Mouse (Mus musculus) thymus, postnatal 14 days (tissue): ENCODE measurements around the gene Abcb1b.
A peak's percentile ranks its signal among the peaks of the same experiment; 100 is the strongest.
"Not testable (repeated sequence)": the region's sequence is repeated elsewhere in the genome, so short reads cannot be mapped to it uniquely, and the experiment has no call there.

Source experiments
- DNase-seq: peaks from one replicate; pipeline ENCODE4 v3.0.0; 2021

Gene Abcb1b

DNA sequence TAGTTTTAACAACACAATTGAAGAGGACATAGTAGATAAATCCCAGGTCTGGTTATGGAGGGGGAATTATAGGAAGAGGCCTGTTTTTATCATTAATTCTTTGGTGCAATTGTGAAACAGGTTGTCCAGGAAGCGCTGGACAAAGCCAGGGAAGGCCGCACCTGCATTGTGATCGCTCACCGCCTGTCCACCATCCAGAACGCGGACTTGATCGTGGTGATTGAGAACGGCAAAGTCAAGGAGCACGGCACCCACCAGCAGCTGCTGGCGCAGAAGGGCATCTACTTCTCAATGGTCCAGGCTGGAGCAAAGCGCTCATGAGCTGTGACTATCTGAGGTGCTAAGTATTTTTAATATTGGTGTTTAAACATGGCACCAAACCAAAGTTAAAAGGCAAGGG, 67.7 kb downstream of the Abcb1b start:
- not testable (repeated sequence) for DNase-seq

DNA sequence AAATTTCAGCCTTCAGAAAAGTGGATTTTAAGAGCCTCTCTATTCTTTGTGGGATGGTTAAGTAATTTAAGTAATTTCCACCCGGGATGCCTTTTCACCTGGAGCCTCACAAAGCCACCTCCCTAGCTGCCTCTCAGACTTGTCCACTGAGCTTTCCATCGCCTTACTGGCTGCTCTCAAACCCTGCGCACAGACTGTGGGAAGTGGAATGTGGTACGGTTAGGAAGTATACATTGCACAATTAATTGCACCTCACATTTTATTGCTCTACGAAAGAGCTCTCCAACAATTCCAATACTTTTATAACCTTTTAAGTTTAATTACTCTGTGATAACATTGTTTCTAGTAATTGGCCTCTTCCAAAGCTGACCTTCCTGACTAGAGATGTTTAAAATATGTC, 68.4 kb downstream of the Abcb1b start:
- DNase-seq = no peak

DNA sequence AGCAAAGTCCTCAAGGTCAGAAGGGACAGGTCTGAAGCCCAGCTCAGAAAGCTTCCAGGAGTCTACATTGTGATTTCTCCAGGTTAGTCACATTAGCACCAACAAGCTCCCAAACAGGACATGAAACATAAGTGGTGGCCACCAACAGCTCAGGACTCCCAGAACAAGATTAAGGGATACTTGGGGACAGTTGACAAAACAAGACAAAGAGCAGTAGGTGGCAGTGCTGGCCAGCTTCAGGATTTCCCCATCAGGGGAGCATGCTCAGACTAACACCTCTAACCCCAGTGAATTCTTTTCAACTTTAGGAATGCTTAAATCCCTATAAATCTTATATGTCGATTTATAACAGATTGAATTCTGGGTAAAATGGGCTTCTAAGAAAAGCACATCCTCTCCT, 70.1 kb downstream of the Abcb1b start:
- peak; percentile 21 for DNase-seq

DNA sequence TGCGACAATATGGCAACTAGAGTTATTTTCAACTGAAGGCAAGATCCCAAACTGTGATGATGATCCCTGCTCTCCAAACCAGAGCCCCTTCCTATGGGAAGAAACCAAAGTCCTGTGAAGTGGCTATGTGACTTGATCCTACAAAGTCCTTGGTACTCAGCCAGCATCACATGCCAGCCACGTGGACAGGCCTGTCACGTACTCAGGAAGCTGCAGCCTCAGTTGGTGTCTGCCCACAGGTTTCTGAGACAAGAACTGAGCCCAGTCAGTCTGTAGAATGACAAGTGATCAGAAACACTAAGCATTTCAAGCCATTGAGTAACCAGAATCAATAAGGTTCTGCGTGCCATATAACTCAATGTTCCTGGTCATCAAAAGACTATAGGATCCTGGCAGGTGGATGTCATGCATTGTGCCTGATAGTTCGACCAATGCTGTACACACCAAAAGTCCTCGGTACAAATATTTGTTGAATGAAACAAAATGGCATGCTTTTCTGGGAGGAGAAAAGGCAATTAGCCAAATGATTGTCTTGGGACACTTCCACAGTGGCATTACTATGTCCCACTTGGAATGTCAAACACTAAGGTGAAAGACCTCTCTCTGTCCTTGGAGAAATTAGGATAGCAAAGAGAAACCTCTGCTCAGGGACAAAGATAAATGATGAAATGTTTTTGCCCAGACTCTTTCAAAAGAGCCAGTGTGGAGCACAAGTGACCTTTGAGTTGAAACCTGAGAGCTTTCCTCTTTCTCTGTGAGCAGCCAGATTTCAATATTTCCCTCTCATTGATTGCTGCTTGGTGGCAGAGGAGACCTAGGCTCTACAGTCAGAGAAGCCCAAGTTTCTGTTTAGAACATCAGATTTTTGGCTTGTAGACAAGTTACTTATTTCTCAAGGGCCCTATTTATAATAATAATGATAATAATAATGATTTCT, 75.3 kb downstream of the Abcb1b start:
- no peak for DNase-seq

DNA sequence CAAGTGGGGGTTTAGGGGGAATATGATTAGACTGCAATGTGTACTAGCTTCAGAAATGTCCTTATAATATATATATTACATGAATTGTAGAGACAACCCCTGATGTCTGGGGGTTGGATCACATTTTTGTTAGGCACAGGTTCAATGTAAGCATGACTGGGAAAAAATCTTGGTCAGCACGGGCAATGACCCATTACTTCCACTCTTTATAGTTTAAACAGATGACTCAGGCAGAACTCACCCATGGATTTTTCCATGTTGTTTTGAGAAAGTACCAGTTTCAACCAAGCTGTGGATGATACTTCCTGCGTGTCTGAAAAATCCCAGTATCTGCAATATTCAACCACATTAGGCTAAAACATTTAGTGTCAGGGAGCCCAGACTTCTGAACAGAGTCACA, 79.1 kb downstream of the Abcb1b start:
- DNase-seq = no peak

- no peak for DNase-seq
Measured at GRCm38 (mm10) chr5:8877800-8878199, 79.9 kb downstream of the Abcb1b start.

GRCm38 (mm10) chr5:8885837-8886236, 87.9 kb downstream of the Abcb1b start:
- no peak for DNase-seq

DNA sequence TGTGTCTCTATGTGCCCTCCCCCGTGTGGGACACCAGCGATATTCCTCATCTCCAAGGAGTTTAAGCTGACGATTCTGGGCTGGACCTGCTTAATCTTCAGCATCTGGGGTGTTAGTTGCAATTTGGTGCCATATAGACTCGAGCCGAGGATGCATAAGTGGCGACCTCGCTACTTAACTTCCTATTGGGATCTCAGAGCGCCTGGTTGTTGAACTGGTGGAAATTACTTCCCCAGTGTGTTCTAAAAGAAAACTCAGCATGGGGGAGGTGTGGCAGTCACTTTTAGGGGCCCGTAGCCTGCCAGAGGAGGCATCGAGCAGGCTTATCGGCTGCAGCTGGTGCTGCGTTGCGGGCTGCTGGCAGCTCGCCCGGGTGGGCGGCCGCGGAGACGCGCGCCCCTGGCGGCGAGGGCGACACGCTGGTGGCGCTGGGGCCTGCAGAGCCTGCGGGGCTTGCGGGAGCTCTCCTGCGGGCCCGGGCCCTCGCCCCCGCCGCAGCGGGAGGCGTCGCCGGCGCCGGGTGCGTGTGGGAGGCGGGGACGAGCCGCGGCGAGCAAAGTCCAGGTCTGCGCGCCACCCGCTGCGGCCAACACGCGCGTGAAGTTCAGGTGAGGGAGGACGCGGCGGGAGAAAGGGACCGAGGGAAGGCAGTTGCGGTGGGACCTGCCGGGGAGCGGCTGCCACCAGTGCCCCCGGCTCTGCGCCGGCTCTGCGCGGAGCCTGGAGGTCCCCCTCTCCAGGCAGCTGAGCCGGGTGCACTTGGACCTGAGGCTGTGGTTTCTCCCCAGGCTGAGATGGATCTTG, 95.6 kb downstream of the Abcb1b start, which contains the start of gene Abcb4:
Gene Abcb4, plus strand, starts transcription at position 418 of the 804 bp plus-strand sequence.
- peak; percentile 77 for DNase-seq

GRCm38 (mm10) chr5:8894104-8894425, 96.1 kb downstream of the Abcb1b start:
- no peak for DNase-seq

- DNase-seq = no peak
Measured at GRCm38 (mm10) chr5:8894641-8895490, 96.9 kb downstream of the Abcb1b start.

- no peak for DNase-seq
Measured at GRCm38 (mm10) chr5:8896198-8896597, 98.3 kb downstream of the Abcb1b start.

DNA sequence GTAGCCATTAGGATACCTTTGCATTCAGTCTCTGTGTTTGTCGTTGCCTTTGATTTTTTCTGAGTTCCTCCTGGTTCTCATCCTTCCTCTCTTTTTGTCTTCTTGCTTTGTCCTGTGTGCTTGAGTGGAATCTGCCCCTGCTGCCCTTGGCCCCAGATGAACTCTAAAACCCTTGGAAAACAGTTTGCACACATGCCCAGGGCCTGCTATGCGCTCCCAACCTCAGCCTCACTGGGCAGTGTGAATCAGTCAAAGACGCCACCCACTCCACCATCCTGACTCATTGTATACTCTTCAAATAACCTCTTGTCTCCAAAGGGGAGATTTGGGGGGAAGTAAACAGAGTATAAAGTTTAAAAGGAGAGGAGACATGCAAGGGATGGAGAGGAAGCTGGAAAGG, 100.3 kb downstream of the Abcb1b start:
- no peak for DNase-seq

DNA sequence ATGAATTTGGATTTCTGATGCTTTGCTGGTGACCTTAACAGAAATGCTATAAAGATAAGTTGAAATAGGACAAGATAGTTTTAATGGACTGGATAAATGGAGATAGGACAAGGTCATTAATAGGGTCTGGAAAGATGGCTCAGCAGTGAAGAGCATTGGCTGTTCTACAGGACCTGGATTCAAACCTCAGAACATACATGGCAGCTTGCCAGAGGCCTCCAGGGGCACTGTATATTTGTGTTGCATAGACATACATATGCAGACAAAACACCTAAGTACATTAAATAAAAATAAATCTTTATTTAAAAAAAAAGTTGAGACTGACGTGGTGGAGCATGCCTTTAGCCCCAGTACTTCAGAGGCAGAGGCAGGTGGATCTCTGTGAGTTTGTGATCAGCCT, 103.1 kb downstream of the Abcb1b start:
- DNase-seq = no peak

GRCm38 (mm10) chr5:8902141-8902817, 104.3 kb downstream of the Abcb1b start:
- DNase-seq = no peak

GRCm38 (mm10) chr5:8904539-8904938, 106.6 kb downstream of the Abcb1b start:
- no peak for DNase-seq

DNA sequence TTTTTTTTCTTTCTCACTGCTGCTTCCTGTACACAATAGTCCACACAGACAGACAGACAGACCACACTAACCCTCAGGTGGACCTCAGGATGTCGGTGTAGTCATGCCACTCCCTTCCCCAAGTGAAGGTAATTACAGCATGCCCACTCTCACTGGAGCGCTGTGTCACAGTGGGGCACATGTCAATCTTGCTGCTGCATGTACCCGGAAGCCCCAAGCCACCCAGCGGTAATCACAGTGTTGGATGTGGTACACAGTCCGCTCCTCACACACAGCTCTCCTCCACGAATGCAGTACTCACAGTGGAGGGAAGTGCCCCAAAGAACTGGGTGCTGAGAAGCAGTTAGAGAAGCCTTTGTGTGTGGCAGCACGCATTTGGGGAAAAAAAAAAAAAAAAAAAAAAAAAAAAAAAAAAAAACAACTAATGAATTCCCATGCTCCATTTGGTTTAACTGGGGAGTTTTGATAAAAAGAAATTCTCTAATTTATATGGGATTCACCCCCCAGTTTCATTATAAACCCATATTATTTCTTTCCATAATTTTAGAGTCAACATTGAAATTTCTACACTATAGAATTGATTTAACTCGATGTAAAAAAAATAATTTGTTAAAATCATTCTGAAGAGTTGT, 113.7 kb downstream of the Abcb1b start:
- DNase-seq = peak; percentile 61
